Mouse (Mus musculus) kidney, postnatal 36 days (tissue): ENCODE measurements around the gene Atad3a.

Experiments used
- DNase-seq, 2 experiments: peaks; one replicate each; pipeline ENCODE4 v3.0.0; 2021 to 2022; ENCODE audit warnings: mixed read lengths in 2 of 2

Atad3a gene

DNA sequence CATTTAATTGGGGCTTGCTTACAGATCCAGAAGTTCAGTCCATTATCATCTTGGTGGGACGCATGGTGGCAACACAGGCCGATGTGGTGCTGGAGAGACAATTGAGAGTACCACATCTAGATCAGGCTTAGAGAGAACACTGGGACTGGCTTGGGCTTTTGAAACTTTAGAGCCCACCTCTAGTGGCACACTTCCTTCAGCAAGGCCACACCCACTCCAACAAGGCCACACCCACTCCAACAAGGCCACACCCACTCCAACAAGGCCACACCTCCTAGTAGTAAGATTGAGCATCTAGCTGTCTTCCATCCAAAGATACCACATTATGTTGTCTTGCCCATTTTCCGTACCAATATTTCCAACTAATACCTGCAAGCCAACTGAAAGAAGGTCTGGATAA, 68.5 kb downstream of the Atad3a start:
- no peak for DNase-seq
